Mouse (Mus musculus) skeletal muscle tissue, adult 2 months (tissue): Measurements from ENCODE around the gene Rfx3.

ENCODE experiments used
- DNase-seq: peaks from one replicate; pipeline ENCODE4 v3.0.0-alpha.2; 2012; ENCODE audit warnings: low read depth, low spot score

Gene Rfx3

DNA sequence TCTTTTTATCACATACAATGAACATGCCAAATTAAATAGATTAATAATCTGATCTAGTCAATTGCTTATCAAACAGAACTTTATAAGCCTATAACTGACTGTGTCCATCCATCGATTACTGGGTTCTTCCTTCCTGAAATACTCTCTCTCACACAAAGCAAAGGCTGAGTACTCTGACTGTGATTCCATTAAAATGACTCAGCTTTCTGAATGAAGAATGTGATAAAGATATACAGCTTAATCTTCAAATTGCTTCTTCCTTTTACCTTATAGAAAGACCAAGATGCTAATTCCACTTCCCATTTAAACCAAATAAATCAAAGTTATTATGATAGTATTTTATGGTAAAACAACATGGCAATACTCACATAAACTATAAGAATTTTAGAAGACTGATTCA is 105.8 kb downstream of the Rfx3 start:
- no peak for DNase-seq

GRCm38 (mm10) chr19:27904655-27905054 is 106.3 kb downstream of the Rfx3 start:
- DNase-seq: no peak

GRCm38 (mm10) chr19:27904209-27904608 is 106.8 kb downstream of the Rfx3 start:
- DNase-seq: no peak

DNA sequence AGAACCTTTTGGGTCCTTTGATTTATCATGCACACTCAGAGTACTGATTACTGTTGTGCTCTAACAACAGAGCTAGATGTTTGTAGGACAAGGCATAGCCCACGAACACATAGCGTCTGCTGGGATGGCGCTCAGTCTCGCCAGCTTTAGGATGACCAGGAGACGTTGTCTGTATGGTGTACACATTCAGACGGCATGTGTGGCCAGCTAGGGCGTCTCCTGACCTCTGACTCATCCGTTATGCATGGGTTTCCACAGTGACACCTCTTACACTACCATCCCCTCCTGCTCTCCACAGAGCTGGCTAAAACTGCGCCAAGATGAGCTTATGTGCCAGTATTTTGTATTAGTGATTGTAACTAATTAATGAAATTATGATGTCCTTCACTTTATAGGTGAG is 108.4 kb downstream of the Rfx3 start:
- no peak for DNase-seq

DNA sequence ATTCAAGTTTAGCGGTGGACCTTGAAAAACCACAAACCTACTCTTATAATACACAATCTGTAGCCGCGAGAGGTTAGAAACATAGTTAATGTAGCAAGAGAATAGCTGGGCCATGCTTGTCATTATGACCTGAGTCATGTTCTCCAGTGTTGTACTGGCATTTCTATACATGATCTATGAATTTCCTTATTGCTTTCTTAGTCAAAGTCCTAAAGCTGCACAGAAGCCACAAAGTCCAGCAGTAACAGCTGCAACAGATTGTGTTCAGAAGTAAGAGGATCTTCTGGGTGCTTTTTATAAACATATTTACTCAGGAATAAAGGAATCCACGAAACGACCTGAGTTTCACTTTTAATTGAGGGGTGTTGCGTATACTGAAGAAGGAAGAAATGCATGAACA is 109.3 kb downstream of the Rfx3 start:
- no peak for DNase-seq

DNA sequence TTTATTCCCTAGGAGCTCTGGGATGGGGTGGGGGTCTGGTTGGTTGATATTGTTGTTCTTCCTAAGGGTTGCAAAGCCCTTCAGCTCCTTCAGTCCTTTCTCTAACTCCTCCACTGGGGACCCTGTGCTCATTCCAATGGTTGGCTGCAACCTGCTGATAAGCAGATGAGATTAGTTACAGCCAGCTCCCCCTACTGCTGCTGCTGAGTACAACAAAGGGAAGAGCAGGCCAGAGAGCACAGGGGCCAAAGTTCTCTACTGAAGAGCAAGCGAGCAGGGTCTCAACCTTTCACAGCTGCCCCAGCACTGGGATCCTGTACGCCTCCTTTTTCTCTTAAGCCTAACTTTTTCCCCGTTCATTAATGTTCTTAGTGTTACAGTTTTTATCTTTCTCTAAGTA is 126.4 kb downstream of the Rfx3 start:
- no peak for DNase-seq

DNA sequence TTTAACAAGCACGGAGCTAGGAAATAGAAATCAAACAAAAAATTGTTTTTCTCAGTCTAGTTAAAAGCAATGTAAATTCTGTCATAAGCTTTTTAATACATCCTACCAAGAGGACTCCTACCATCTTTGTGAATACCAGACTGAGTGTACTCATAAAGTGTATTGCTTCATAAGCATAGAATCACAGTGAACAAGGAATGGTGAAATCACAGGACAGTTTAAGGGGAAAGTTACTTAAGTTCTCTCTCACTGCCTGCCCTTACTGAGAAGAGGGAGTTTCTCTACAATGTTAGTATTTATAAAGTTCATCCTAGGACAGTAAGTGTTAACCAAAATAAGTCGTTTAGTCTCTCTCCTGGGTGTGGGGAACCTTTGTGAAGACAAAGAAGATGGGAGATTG is 133.5 kb downstream of the Rfx3 start:
- DNase-seq: no peak

GRCm38 (mm10) chr19:27870794-27871193 is 140.2 kb downstream of the Rfx3 start:
- DNase-seq: no peak

- DNase-seq: no peak
Measured at GRCm38 (mm10) chr19:27859641-27860040, 151.3 kb downstream of the Rfx3 start.

DNA sequence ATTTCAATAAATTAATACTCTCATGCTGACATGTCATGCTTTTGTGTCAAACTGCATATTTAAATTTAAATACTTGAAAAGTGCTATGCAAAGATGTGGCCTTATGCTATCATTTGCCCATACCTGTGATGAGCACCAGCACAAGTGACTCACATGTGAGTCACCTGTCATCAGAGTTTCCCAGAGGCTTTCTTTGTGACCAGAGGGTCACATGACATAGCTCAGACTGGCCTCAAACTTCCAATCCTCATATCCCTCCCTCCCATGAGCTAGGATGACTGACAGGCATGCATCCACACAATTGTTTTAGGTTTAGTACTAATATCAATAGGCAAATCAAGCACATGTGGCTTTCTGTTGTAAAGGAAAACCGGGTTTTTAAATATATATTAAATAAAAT is 162.0 kb downstream of the Rfx3 start:
- no peak for DNase-seq

DNA sequence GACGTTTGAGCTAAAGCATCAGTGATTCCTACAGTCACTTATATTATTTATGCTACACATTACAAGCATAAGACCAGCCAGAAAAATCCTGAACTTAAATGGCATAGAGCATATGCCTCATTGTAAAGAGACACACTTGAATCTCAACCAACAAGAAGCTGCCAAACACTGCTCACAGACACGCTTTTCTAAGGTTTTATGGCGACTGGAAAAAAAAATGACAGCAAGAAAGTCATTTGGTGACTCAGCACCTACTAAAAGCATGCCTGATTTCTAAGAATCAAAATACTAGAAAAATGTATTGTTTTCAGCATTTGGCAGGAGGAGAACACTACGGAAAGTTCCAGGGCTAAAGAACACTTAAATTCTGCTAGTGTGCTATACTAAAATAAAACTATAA is 163.9 kb downstream of the Rfx3 start:
- no peak for DNase-seq

DNA sequence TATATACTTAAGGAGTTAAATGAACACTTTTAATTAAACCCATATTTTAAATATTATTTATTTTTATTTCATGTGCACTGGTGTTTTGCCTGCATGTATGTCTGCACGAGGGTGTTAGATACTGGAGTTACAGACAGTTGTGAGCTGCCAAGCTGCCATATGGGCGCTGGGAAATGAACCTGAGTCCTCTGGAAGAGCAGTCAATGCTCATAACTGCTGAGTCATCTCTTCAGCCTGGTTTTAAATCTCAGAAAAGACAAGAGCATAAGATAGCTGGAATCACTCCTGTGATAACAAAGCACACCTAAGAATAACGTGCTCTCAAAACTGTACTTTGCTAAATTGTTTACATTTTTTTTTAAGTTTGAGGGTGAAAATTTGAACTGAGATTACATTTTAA is 172.3 kb downstream of the Rfx3 start:
- no peak for DNase-seq

GRCm38 (mm10) chr19:27838041-27838440 is 172.9 kb downstream of the Rfx3 start:
- DNase-seq: no peak

- DNase-seq: no peak
Measured at GRCm38 (mm10) chr19:27832448-27832847, 178.5 kb downstream of the Rfx3 start.

GRCm38 (mm10) chr19:27828316-27828715 is 182.7 kb downstream of the Rfx3 start:
- DNase-seq: no peak

DNA sequence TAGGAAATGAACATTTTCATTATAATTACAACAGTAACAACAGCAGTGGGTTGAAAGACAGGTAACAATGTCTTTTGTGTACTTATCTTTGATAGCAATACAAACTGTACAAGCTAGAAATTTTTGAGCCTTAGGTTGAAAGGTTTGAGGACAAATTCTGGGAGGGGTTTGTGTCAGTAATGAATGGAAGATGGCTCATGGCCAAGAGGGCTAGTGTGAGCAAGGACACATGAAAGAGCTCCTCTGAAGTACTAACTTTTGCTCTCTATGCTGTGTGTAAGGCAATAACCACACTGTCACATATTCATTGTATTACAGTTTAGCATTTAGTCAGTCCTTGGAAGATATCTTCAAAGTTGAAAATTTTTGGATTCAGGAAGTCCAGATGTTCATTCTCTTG is 193.3 kb downstream of the Rfx3 start:
- no peak for DNase-seq

- peak; percentile 11 for DNase-seq
Measured at GRCm38 (mm10) chr19:27780030-27780429, 230.9 kb downstream of the Rfx3 start.

DNA sequence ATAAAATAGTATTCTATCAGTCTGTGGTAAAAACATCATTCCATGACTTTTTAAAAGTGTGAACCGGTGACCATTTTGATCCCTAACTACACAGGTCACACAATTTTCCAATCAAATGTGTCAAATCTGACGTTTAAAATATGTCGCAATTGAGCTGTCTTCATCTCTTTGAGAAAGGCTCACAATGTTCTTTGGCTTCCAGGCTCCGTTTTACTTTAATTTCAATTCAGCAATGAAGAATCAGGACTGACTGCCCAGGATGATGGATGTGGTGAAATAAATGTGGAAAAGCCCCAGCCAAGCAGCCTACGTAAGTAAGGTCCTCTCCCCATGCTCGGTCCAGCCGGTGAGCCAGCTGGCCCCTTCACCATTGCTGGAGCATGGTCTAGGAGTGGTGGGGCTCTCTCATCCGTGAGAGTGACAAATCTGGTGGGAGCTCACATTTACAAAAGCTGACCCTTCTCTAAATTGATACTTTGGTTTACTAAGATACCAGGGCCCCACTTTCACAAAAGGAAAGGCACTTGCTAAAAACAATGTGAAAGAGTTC is 240.2 kb downstream of the Rfx3 start:
- DNase-seq: no peak

DNA sequence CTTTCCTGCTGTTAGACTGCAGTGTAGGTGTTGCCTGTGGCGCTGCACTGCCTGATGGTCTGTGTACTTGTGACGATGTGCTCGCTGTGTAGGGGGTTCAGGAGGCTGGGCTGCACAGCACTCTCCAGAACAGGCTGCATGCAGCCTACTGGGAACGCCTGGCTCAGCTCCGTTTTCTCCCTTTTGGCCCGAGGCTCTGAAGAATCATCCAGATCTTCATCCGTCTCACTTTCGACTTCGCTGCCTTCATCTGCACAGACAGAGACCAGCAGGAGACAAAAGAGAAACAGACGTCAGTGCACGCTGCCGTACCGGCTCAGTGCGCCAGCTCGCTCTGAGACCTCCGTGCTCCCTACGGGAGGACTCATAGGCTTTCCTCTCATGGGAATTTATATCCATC is 242.5 kb downstream of the Rfx3 start:
- no peak for DNase-seq

DNA sequence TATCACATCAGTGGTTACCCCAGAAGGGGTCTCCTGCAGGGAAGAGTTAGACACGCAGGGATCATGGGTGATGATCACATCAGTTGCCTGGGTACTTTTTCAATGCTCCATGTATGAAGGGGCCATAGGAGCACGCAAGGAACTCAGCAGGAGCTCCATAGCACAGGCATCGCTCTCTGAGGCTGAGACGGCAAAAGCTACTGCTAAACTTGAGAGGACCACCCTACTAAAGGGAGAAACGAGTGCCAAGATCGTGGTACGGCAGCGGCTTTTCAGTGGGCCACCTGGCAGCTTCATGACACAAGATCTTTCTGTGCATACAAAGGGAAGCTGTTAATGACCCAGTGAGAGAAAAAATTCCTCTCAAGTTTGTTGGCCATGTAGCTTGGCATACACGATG is 250.7 kb downstream of the Rfx3 start:
- no peak for DNase-seq

GRCm38 (mm10) chr19:27759347-27759746 is 251.6 kb downstream of the Rfx3 start:
- DNase-seq: no peak

DNA sequence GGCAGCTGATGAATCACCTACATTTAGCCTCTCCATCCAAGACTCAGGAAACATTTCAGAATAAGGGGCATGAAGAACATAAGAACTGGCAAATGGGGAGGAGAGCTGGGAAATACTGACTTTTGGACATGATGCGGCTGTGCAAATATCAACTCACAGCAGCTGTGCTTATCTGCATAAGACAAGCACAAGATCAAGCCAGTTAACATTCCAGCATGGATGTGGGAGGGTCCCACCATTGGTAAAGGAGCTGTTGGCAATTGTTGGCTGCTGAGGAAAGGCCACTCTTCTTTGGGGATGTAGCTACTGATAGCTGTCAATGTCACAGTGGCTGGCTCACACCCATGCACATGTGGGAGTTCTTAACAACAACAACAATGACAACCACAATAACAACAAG is 263.7 kb downstream of the Rfx3 start:
- DNase-seq: no peak

- no peak for DNase-seq
Measured at GRCm38 (mm10) chr19:27738908-27739307, 272.1 kb downstream of the Rfx3 start.

DNA sequence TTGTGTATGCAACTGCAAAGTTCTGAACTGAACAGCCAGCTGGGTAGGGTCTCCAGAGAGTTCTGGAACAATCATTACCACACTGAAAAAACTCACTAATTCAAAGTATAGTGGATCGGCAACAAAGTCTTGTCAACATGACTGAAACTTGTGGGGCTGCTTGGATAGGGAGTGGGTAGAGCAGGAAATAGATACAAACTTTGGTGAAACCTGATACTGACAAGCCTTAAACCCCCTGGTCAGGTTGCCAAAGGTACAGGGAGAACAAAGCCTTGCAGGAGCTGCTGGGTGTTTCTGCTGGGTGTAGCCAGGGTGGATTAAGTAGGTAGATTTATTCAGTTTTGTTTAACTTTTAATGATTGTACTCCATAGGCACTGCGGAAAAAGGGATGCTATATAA is 274.4 kb downstream of the Rfx3 start:
- DNase-seq: no peak

DNA sequence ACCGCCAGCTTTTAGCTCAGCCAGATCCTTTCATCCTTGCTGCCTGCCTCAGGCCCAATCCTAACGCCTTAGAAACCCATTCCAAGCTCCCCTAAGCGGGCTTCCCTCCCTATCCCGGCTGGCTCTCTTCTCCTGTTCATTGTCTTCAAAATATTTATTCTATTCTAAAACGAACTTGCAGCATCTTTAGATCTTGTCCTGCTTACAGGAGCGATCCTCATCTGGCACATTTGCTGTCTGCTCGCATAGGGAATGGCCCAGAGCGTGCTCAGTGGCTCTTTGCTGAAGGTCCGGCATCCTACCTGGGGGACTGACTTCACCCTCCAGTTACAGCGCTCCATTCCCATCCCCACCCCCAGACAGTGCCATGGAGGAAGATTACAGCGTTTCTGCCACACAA is 292.0 kb downstream of the Rfx3 start:
- no peak for DNase-seq
